Mouse (Mus musculus) myocyte (in vitro differentiated cells): ENCODE measurements around the gene BC016579.

Experiments
- E2F4 ChIP-seq: IDR thresholded peaks from one replicate; pipeline ENCODE4 v1.6.1; 2011; ENCODE audit warnings: mild to moderate bottlenecking, control low read depth, moderate library complexity; ENCODE audit not compliant: insufficient read depth
- POLR2A ChIP-seq: IDR thresholded peaks from one replicate; pipeline ENCODE4 v1.6.1; 2011; ENCODE audit warnings: low read depth, mild to moderate bottlenecking, control low read depth, moderate library complexity; ENCODE audit not compliant: insufficient read length
- USF1 ChIP-seq: IDR thresholded peaks from one replicate; pipeline ENCODE4 v1.6.1; 2011; ENCODE audit warnings: low read depth, mild to moderate bottlenecking, control low read depth, moderate library complexity

DNA sequence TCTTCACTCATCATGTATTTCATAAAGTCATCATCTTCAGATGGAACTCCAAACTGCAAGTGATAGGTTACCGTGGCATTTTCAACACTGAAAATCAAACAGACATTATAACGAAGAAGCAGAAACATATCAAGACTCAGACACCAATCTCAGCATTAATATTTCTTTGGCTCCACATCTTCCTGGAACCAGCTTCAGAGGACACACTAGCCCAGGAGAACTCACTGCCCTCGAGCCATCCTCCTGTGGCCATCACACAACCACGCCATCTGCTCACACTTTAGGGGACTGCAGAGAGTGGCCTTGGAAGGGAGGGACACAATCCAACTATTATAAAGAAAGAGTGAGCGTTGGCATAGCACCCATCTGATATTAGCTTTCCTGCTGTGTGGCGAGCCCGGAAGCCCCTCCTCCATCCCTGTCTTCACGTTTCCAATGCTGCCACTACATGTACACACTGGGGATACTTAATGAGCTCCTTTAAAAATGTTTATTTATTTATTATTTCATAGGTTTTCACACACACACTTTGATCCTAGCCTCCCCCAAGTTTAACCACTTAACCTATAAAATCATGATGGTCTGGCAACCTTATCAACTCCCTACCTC lies 24.3 kb downstream of the BC016579 start:
- no peak for TF ChIP-seq USF1
- TF ChIP-seq E2F4, result no peak
- no peak for TF ChIP-seq POLR2A
